Mouse (Mus musculus) gastrocnemius, postnatal 14 days (tissue): ENCODE measurements around the gene Aox3. TPM values are rescaled to one million over a fixed set of nuclear protein-coding genes. Genes with fewer than 3 reads are reported as not detected.

ENCODE experiments used
- DNase-seq: peaks from one replicate; pipeline ENCODE4 v3.0.0; 2021; ENCODE audit warnings: mixed read lengths
- intact Hi-C: fragments of 180-260 bp; cut with DNase I; formaldehyde crosslinking; loops from one replicate; pipeline ENCODE4 v1.15.1; 2025; ENCODE audit warnings: low total_unique reads
- total RNA-seq, 2 experiments: library from RNA; stranded (reverse); gene quantifications; 2 replicates each; pipeline ENCODE4 v1.2.3; 2021

Gene Aox3
- total RNA-seq, 2 experiments from 2014 or later, result 0.08 to 0.29 TPM

GRCm38 (mm10) chr1:58101531-58102146 lies 11.3 kb upstream of the Aox3 start:
- intact Hi-C loops, result no loop called here
- DNase-seq, result no peak

GRCm38 (mm10) chr1:58102494-58102893 lies 10.4 kb upstream of the Aox3 start:
- intact Hi-C loops, result no loop called here
- DNase-seq, result no peak

GRCm38 (mm10) chr1:58105685-58106084 lies 7.2 kb upstream of the Aox3 start:
- intact Hi-C loops, result no loop called here
- no peak for DNase-seq

- no peak for DNase-seq
Measured at GRCm38 (mm10) chr1:58107066-58107465, 5.9 kb upstream of the Aox3 start.

GRCm38 (mm10) chr1:58110241-58110640 lies 2.7 kb upstream of the Aox3 start:
- no peak for DNase-seq
- intact Hi-C loops, result no loop called here

More at GRCm38 (mm10) chr1:58107066-58107465, 5.9 kb upstream of the Aox3 start:
- intact Hi-C loops, result no loop called here

GRCm38 (mm10) chr1:58111315-58111714 lies 1.6 kb upstream of the Aox3 start:
- no peak for DNase-seq
- intact Hi-C loops, result no loop called here

GRCm38 (mm10) chr1:58113441-58113840 lies 511 bp downstream of the Aox3 start:
- DNase-seq, result no peak
- intact Hi-C loops, result no loop called here

GRCm38 (mm10) chr1:58114021-58114560 lies 1.2 kb downstream of the Aox3 start:
- DNase-seq, result no peak
- intact Hi-C loops, result no loop called here

GRCm38 (mm10) chr1:58114666-58115375 lies 1.9 kb downstream of the Aox3 start:
- no peak for DNase-seq
- intact Hi-C loops, result no loop called here

GRCm38 (mm10) chr1:58118231-58118630 lies 5.3 kb downstream of the Aox3 start:
- intact Hi-C loops, result no loop called here
- no peak for DNase-seq

GRCm38 (mm10) chr1:58124901-58125300 lies 12.0 kb downstream of the Aox3 start:
- no peak for DNase-seq
- intact Hi-C loops, result no loop called here

- DNase-seq, result no peak
- intact Hi-C loops, result no loop called here
Measured at GRCm38 (mm10) chr1:58137891-58138290, 25.0 kb downstream of the Aox3 start.

- DNase-seq, result no peak
- intact Hi-C loops, result no loop called here
Measured at GRCm38 (mm10) chr1:58138986-58139385, 26.1 kb downstream of the Aox3 start.

- intact Hi-C loops, result no loop called here
- DNase-seq, result no peak
Measured at GRCm38 (mm10) chr1:58140607-58141006, 27.7 kb downstream of the Aox3 start.

- no peak for DNase-seq
- intact Hi-C loops, result no loop called here
Measured at GRCm38 (mm10) chr1:58144384-58145069, 31.6 kb downstream of the Aox3 start.

GRCm38 (mm10) chr1:58146026-58146425 lies 33.1 kb downstream of the Aox3 start:
- intact Hi-C loops, result no loop called here
- DNase-seq, result no peak

- no peak for DNase-seq
- intact Hi-C loops, result no loop called here
Measured at GRCm38 (mm10) chr1:58147776-58148175, 34.8 kb downstream of the Aox3 start.

- intact Hi-C loops, result loop anchor here (10.0 kb wide), 1 partner anchor 113 kb away; no protein-coding TSS in a partner anchor
- no peak for DNase-seq
Measured at GRCm38 (mm10) chr1:58152247-58152646, 39.3 kb downstream of the Aox3 start.

- DNase-seq, result peak; percentile 52
- intact Hi-C loops, result loop anchor here (5.0 to 10.0 kb wide), 2 partner anchors 108 to 141 kb away; no protein-coding TSS in a partner anchor
Measured at GRCm38 (mm10) chr1:58156747-58157146, 43.8 kb downstream of the Aox3 start.

GRCm38 (mm10) chr1:58169893-58170292 lies 57.0 kb downstream of the Aox3 start:
- DNase-seq, result no peak
- intact Hi-C loops, result no loop called here
